Mouse (Mus musculus): ENCODE measurements around the gene Pygm.
A peak's percentile ranks its signal among the peaks of the same experiment; 100 is the strongest.

The Pygm gene

GRCm38 (mm10) chr19:6409176-6409575 lies 25.0 kb downstream of the Pygm start:
- DNase-seq (ENCODE audit: low read depth): no peak

DNA sequence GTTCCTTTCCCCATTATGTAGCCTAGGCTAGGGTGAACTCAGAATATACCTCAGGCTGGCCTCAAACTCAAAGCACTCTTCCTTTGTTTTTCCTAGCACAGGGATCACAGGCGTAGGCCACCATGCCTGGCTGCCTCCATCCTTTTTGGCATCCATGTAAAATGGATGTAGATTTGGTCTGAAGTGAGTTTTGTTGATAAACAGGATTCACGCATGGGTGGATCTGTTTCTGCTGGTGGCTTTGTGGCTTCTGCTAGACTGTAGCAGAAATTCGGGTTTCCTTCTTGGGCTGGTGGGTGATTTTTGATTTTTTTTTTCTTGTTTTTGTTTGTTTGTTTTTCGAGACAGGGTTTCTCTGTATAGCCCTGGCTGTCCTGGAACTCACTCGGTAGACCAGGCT lies 25.7 kb downstream of the Pygm start:
- no peak for DNase-seq (ENCODE audit: low read depth)

GRCm38 (mm10) chr19:6412798-6413197 lies 28.6 kb downstream of the Pygm start:
- no peak for DNase-seq (ENCODE audit: low read depth)

- DNase-seq (ENCODE audit: low read depth): no peak
Measured at GRCm38 (mm10) chr19:6415454-6415853, 31.3 kb downstream of the Pygm start.

GRCm38 (mm10) chr19:6416124-6416770 lies 32.0 kb downstream of the Pygm start:
- no peak for DNase-seq (ENCODE audit: low read depth)

GRCm38 (mm10) chr19:6416894-6417761 lies 32.9 kb downstream of the Pygm start:
- no peak for DNase-seq (ENCODE audit: low read depth)

- DNase-seq (ENCODE audit: low read depth): peak; percentile 55
Measured at GRCm38 (mm10) chr19:6418233-6418879, 34.2 kb downstream of the Pygm start, which contains the start of gene Nrxn2. Nrxn2 (plus strand) TSS chr19:6418731.

DNA sequence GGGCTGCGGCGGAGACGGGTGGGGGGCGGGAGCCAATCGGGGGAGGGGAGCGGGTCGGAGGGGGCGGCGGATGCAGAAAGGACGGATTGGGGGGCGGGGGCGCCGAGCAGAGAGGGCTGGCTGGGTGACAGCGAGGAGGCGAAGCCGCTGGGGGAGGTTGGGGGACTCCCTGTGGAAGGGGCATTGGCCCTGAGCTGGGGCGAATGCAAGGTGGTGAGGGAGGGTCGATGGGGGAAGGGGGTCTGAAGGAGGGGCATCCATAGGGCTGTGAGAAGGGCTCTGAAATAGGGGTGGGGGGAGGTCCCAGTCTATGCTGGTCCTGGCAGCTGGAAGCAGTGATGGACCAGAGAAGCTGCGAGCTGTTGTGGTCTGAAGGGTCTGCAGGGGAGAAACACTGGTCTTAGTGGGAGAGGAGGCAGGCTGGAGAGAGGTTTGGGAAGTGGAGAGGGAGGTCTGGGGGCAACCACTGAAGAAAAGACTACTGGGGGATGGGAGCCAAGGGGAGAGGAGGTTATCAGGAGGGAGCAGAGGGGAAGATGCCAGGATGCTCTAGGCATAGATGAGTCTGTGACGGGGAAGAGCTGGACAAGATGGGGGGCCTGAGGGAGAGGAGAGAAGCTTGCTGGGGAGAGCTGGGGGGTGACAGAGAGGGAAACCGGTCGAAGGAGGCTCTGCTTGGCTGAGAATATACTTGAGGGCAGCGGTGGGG lies 34.9 kb downstream of the Pygm start:
- no peak for DNase-seq (ENCODE audit: low read depth)

- no peak for DNase-seq (ENCODE audit: low read depth)
Measured at GRCm38 (mm10) chr19:6419805-6420310, 35.7 kb downstream of the Pygm start.

DNA sequence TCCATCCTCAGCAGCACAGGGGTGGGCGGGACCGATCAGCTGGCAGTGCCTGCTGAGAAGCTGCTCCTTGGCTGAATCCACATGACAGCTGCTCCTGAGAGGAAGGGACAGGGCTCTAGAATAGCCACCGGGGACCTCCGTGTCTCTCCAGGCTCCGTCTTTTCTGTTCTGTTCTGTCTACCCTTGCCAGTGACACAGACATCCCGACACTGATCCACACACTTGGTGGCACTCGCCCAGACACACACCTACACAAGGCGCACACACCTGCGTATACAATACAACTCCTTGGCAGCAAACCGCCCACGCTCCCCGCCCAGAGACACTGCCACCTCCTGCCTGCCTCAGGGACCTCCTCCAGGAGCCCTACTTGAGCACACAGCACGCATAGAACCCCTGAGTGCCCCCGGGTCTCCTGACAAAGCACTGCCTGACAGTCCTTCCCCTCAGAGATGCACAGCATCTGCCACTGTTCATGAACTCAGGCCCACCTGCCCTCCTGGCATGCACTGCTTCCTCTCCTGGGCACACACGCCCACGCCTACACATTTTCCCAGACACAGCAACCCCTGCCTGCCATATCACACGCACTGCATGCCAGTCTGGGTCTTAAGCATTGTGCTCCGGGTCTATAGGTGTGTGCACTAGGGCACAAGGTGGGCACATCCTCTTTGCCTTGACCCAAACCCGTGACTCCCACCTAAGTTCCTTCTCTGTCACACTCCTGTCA lies 36.4 kb downstream of the Pygm start:
- no peak for DNase-seq (ENCODE audit: low read depth)

DNA sequence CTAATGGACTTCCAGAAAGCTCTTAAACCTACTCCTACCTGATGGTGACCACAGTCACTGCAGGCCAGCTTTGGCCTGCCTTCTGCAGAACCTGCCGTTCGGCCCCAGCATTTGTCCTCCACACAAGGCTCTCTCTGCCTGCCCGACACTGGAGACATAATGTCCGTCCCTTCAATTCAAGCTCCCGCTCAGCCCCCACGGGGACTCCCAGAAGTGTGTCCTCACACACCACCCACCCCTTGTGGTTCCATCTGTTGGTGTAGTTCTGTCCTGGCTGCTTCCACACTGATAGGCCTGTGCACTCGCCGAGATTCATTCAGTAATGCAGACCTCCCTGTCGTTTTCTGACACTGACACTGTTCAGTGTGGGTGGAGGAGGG lies 37.0 kb downstream of the Pygm start:
- no peak for DNase-seq (ENCODE audit: low read depth)

- DNase-seq (ENCODE audit: low read depth): no peak
Measured at GRCm38 (mm10) chr19:6422014-6422413, 37.8 kb downstream of the Pygm start.

- DNase-seq (ENCODE audit: low read depth): no peak
Measured at GRCm38 (mm10) chr19:6423241-6423640, 39.0 kb downstream of the Pygm start.

GRCm38 (mm10) chr19:6424137-6424881 lies 40.1 kb downstream of the Pygm start:
- no peak for DNase-seq (ENCODE audit: low read depth)

- no peak for DNase-seq (ENCODE audit: low read depth)
Measured at GRCm38 (mm10) chr19:6425595-6425994, 41.4 kb downstream of the Pygm start.

DNA sequence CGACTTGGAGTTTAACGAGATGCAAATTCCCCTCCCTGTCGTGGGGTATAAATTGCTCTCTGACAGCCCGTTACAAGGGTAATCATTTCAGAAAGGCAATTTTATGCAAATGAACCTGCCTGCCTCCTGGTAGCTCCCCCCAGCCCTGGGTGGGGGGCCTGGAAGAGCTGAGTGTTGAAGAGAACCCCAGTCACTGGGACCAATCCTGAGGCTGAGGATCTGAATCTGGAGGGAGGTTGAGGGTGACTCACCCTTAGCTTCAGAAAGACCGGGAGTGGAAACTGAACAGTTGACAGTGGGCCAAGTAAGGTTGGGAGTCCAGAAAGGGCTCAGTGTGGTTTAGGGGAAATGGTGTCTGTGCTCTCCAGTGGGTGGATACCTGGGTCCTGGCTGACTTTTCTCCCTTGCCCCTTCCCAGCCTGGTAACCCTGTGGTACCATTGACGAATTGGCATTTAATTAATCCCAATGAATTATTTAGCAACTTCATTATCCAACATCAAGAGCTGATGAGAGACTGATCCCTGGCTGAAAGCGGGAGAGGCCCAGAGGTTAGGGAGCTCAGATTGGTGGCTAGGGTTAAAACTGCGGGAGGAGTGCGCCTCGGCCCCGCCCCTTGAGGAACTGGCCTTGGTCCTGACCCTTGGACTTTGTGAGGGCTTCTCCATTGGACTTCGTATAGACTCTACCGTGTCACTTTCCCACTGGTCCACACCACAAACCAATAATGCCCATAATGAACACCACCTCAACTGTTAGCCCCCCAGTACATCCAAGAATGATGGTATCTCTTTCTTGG lies 42.7 kb downstream of the Pygm start:
- peak; percentile 48 for DNase-seq (ENCODE audit: low read depth)

DNA sequence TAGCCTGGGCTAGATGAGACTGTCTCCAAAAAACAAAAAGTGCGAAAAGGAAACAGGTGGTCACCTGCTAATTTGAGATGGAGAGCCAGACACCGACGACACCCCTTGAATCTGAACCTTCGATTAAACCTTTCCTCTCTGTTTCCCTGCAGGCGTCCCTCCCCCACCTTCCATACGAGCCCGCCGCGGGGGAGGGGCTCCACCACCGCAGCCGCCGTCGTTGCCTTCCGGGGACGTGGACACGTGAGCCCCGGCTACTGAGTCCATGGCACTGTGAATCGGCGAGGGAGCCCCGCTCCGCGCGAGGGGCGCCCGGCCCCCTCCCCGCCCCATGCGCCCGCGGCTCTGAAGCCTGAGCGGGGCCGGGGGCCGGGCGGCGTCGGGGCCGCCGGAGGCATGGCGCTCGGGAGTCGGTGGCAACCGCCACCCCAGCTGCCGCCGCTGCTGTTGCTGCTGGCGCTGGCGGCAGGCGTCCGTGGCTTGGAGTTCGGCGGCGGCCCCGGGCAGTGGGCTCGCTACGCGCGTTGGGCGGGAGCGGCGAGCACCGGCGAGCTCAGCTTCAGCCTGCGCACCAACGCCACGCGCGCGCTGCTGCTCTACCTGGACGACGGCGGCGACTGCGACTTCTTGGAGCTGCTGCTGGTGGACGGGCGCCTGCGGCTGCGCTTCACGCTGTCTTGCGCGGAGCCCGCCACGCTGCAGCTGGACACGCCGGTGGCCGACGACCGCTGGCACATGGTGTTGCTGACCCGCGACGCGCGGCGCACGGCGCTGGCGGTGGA lies 43.6 kb downstream of the Pygm start:
- DNase-seq (ENCODE audit: low read depth): no peak

DNA sequence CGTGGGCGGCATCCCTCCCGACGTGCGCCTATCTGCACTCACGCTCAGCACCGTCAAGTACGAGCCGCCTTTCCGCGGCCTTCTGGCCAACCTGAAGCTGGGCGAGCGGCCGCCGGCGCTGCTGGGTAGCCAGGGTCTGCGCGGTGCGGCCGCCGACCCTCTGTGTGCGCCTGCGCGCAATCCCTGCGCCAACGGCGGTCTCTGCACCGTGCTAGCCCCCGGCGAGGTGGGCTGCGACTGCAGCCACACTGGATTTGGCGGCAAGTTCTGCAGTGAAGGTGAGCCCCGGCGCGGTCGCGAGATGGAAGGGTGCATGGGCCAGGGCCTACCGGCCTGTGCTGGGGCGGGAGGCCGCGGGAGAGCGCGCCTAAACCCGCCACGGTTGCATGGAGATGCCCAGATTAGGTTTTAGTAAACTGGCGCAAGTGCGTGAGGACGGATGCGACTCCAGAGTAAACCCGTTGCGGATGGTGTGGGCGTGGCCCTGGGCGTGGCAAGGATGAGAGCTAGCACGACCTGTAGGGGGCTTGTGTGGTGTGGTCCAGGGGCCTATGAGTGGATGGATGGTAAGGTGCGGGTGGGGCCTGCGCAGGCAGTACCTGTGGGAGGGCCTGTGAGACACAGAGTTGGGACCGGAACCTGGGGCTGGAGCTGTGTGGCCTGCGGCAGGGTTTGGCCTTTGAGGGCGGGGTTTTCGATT lies 44.5 kb downstream of the Pygm start:
- DNase-seq (ENCODE audit: low read depth): no peak

Measured in c-Kit-positive CD71-positive TER-119-negative erythroid progenitor cells, embryonic 14.5 days (primary cell).